Mouse (Mus musculus): Measurements from ENCODE around the gene Nfkbie. TPM values are rescaled to one million over a fixed set of nuclear protein-coding genes. Genes with fewer than 3 reads are reported as not detected.

Nfkbie gene
- polyA plus RNA-seq, 1 experiment from 2014 or later = 3.5 TPM

DNA sequence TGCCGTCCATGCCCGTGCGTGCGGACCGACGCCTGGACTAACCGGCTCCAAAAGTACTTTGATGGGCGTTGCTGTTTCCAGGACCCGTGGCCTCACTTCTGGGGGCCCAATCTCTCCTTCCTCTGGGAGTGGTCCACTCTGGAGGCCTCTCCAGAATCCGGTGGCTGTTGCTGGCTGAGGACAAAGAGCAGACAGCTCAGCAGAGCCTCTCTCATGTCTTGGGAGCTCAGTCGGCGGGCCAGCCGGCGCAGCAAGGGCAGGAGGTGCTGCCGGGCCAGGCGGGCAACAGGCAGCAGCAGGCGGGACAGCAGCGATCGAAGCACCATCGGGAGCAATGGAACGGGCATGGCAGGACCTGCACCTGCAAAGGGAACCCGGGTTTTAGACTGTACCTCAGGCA, 45.8 kb downstream of the Nfkbie start:
- H3K27me3 ChIP-seq (ENCODE audit: control insufficient read depth, insufficient read depth, low read length) = peaks cover 5% of the 10 kb centered on the region; the same call in 1 of the 2 replicates
- H3K36me3 ChIP-seq (replicated peaks; ENCODE audit: control insufficient read depth, insufficient read depth, low read depth, low read length) = no peaks in the 10 kb centered on the region
- no peak overlapping the region for H3K4me2 ChIP-seq (ENCODE audit: low read depth, low read length)
- no peaks in the 10 kb centered on the region for H3K9me3 ChIP-seq (replicated peaks; ENCODE audit: control insufficient read depth, low read length)
- DNase-seq (ENCODE audit: low spot score) (no peak), ATAC-seq (replicated peaks; ENCODE audit: insufficient number of reproducible peaks, low FRiP score, low TSS enrichment, low read depth) (no peak)
- H3K27ac ChIP-seq (replicated peaks; ENCODE audit: low read depth, low read length) = no peak overlapping the region
- H3K4me3 ChIP-seq (ENCODE audit: low read depth, low read length) = no peak overlapping the region
- WGBS = 10% methylated on average over 22 of the region's 22 CpGs
- H3K9ac ChIP-seq (replicated peaks; ENCODE audit: low read length) = 0 out of 2 replicates have a peak overlapping the region, but pooled peaks have one; percentile 15
- peaks cover 11% of the 10 kb centered on the region for H3K4me1 ChIP-seq (ENCODE audit: control insufficient read depth, insufficient read depth, low read length)

DNA sequence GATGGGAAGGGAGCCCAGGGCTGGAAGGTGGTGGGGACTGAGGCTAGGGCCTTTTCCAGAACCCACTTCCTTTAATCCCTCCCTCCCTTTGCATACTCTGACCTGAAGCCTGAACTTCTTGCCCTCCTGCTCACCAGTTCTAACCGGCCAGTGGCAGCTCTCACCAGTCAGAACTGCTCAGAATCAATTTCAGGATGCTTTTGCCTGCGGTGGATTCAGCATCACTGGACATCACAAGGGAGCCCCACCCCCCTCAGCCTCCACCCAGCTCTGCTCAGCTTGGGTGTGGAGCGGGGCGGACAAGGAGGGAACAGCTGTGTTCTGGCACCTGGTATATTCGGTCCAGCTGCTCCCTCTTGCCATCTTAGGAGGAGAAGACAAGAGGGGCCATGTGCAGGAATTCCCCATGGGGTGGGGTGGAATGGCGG, 46.4 kb downstream of the Nfkbie start, which contains the start of gene Mymx:
TSS of gene Mymx (minus strand) at position 226 of the 428 bp plus-strand sequence.
- 0 out of 2 replicates have a peak within 1 kb of the TSS, but pooled peaks have one; percentile 15 for H3K9ac ChIP-seq (replicated peaks; ENCODE audit: low read length)
- H3K36me3 ChIP-seq (replicated peaks; ENCODE audit: control insufficient read depth, insufficient read depth, low read depth, low read length) = no peaks in the 10 kb centered on the region
- peaks cover 5% of the 10 kb centered on the region; the same call in 1 of the 2 replicates for H3K27me3 ChIP-seq (ENCODE audit: control insufficient read depth, insufficient read depth, low read length)
- no peaks in the 10 kb centered on the region for H3K9me3 ChIP-seq (replicated peaks; ENCODE audit: control insufficient read depth, low read length)
- no peak within 1 kb of the TSS for H3K27ac ChIP-seq (replicated peaks; ENCODE audit: low read depth, low read length)
- H3K4me2 ChIP-seq (ENCODE audit: low read depth, low read length) = no peak within 1 kb of the TSS
- no peak within 1 kb of the TSS for H3K4me3 ChIP-seq (ENCODE audit: low read depth, low read length)
- ATAC-seq (replicated peaks; ENCODE audit: insufficient number of reproducible peaks, low FRiP score, low TSS enrichment, low read depth) = no peak; the same call in 1 of the 2 replicates
- 25% methylated on average over 6 of the region's 6 CpGs for WGBS
- peaks cover 11% of the 10 kb centered on the region for H3K4me1 ChIP-seq (ENCODE audit: control insufficient read depth, insufficient read depth, low read length)
- no peak for DNase-seq (ENCODE audit: low spot score)

DNA sequence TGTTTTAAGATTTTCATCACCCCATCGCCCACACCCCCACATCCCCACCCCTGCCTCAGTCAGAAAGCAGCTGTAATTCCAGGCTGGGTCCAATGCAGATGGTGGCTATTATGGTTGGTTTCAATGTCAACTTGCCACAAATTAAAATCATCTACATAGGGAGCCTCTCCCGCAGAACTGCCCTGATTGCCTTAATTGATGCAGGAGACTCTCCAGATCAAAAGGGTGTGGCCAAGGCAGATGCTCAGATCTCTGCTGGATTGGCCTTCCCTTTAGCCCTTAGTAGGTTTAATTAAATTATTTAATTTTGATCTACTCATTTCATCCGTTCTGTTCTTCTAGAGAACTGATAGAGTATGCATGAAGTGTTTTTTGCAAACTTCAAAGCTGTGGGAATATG, 47.5 kb downstream of the Nfkbie start:
- no peaks in the 10 kb centered on the region for H3K9me3 ChIP-seq (replicated peaks; ENCODE audit: control insufficient read depth, low read length)
- no peak for DNase-seq (ENCODE audit: low spot score)
- H3K9ac ChIP-seq (replicated peaks; ENCODE audit: low read length) = no peak overlapping the region
- H3K27me3 ChIP-seq (ENCODE audit: control insufficient read depth, insufficient read depth, low read length) = peaks cover 5% of the 10 kb centered on the region; the same call in 1 of the 2 replicates
- H3K4me1 ChIP-seq (ENCODE audit: control insufficient read depth, insufficient read depth, low read length) = peaks cover 11% of the 10 kb centered on the region
- no peak for ATAC-seq (replicated peaks; ENCODE audit: insufficient number of reproducible peaks, low FRiP score, low TSS enrichment, low read depth)
- H3K36me3 ChIP-seq (replicated peaks; ENCODE audit: control insufficient read depth, insufficient read depth, low read depth, low read length) = no peaks in the 10 kb centered on the region
- H3K27ac ChIP-seq (replicated peaks; ENCODE audit: low read depth, low read length) = no peak overlapping the region
- no peak overlapping the region for H3K4me2 ChIP-seq (ENCODE audit: low read depth, low read length)
- H3K4me3 ChIP-seq (ENCODE audit: low read depth, low read length) = no peak overlapping the region
- 62% methylated on average over 3 of the region's 3 CpGs for WGBS

DNA sequence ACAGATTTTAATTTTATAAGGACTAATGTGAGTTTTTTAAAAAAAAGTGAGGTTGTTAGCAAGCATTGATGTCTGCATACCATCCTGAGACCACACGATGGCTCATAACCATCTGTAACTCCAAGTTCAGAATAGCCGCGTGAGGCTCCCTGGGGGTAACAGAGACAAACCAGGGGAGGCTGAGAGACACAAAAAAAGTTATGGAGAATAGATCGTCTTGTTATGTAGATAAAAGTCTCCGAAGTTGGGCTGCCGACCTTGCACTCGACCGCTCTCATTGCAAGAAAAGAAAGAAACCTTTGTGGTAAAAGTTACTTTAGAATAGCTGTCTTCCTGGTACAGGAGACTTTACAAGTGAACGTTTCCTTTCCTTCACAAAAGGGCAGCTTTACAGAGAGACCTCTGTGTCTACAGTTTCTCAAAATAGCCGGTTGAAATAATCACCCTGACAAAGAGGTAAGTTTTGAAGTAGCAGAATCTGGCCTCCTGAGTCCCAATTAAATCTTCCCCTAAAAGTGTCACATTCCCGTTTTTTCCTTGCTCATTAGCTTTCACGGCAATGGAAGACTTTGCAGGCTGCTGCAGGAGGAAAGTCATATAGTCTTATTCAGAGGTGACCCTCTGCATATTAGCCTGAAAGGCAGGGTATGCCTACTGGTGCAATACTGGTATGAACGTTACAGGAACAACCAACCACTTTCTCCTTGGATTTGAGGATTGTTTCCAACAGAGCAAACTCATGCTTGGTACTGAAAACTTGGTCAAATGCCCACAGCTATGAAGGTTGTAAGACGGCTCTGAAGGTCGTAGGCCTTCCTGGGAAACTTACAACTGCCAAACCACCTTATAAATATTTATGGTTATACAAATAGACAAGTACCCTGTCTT, 51.7 kb downstream of the Nfkbie start:
- WGBS = 68% methylated on average over 15 of the region's 15 CpGs
- no peak for DNase-seq (ENCODE audit: low spot score)
- H3K9ac ChIP-seq (replicated peaks; ENCODE audit: low read length) = no peak overlapping the region

DNA sequence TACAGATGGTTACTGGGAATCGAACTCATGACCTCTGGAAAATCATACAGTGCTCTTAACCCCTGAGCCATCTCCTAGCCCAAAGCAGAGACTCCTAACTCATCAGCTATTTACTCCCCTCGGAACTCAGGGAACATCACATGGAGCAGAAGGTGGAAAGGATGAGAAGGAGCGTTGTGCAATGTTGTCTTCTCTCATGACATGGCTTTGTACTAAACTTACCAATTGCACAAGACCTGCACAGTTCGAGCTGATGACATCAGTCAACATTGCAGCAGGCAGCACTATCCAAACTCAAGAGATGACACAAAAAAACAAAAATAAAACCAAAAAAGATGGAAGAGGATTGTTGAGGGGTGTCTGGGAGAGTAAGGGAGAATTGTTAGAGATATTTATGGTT, 52.9 kb downstream of the Nfkbie start:
- no peak for ATAC-seq (replicated peaks; ENCODE audit: insufficient number of reproducible peaks, low FRiP score, low TSS enrichment, low read depth)
- Histone ChIP-seq H3K27ac (replicated peaks; ENCODE audit: low read depth, low read length) (no peak overlapping the region), H3K27me3 (ENCODE audit: control insufficient read depth, insufficient read depth, low read length) (no peaks in the 10 kb centered on the region), H3K9me3 (replicated peaks; ENCODE audit: control insufficient read depth, low read length) (no peaks in the 10 kb centered on the region), H3K4me1 (ENCODE audit: control insufficient read depth, insufficient read depth, low read length) (no peaks in the 10 kb centered on the region), H3K4me3 (ENCODE audit: low read depth, low read length) (no peak overlapping the region), H3K4me2 (ENCODE audit: low read depth, low read length) (no peak overlapping the region), H3K9ac (replicated peaks; ENCODE audit: low read length) (no peak overlapping the region), H3K36me3 (replicated peaks; ENCODE audit: control insufficient read depth, insufficient read depth, low read depth, low read length) (no peaks in the 10 kb centered on the region)
- DNase-seq (ENCODE audit: low spot score) = no peak
- WGBS = 89% methylated on average over 4 of the region's 4 CpGs

More for the DNA sequence above, 51.7 kb downstream of the Nfkbie start:
- Histone ChIP-seq H3K36me3 (replicated peaks; ENCODE audit: control insufficient read depth, insufficient read depth, low read depth, low read length) (no peaks in the 10 kb centered on the region), H3K27me3 (ENCODE audit: control insufficient read depth, insufficient read depth, low read length) (no peaks in the 10 kb centered on the region), H3K27ac (replicated peaks; ENCODE audit: low read depth, low read length) (no peak overlapping the region), H3K9me3 (replicated peaks; ENCODE audit: control insufficient read depth, low read length) (no peaks in the 10 kb centered on the region), H3K4me2 (ENCODE audit: low read depth, low read length) (no peak overlapping the region), H3K4me3 (ENCODE audit: low read depth, low read length) (no peak overlapping the region), H3K4me1 (ENCODE audit: control insufficient read depth, insufficient read depth, low read length) (no peaks in the 10 kb centered on the region)
- no peak for ATAC-seq (replicated peaks; ENCODE audit: insufficient number of reproducible peaks, low FRiP score, low TSS enrichment, low read depth)

DNA sequence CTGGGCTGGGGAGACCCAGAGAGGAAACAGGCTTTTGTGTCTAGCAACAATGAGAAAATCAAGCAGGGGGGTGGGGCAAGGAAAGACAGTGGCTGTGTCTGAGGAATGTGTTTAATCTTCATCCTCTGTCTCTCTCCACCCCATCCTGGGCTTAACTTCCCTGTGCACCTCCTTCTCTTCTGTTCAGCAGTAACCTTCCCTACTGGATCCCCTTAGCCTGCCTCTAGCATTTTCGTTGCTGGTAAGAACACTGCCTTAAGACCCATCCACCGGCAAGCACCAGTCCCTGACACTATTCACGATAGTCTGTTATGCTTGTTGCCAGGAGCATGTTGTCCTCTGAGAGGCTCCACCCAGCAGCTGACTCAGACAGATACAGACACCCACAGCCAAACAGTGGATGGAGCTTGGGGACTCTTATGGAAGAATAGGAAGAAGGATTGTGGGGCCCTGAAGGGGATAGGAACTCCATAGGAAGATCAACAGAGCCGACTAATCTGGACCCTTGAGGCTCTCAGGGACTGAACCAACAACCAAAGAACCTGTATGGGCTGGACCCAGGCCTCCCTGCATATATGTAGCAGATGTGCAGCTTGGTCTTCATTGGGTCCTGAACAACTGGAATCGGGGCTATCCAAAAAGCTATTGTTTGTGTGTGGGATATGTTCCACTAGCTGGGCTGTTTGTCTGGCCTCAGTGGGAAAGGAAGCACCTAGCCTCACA, 54.8 kb downstream of the Nfkbie start:
- H3K9ac ChIP-seq (replicated peaks; ENCODE audit: low read length) = no peak overlapping the region
- no peak for DNase-seq (ENCODE audit: low spot score)
- H3K4me1 ChIP-seq (ENCODE audit: control insufficient read depth, insufficient read depth, low read length) = no peaks in the 10 kb centered on the region
- no peak overlapping the region for H3K4me3 ChIP-seq (ENCODE audit: low read depth, low read length)
- no peak for ATAC-seq (replicated peaks; ENCODE audit: insufficient number of reproducible peaks, low FRiP score, low TSS enrichment, low read depth)
- 40% methylated on average over 5 of the region's 5 CpGs for WGBS
- H3K9me3 ChIP-seq (replicated peaks; ENCODE audit: control insufficient read depth, low read length) = no peaks in the 10 kb centered on the region
- H3K4me2 ChIP-seq (ENCODE audit: low read depth, low read length) = no peak overlapping the region
- H3K36me3 ChIP-seq (replicated peaks; ENCODE audit: control insufficient read depth, insufficient read depth, low read depth, low read length) = no peaks in the 10 kb centered on the region
- no peak overlapping the region for H3K27ac ChIP-seq (replicated peaks; ENCODE audit: low read depth, low read length)
- no peaks in the 10 kb centered on the region for H3K27me3 ChIP-seq (ENCODE audit: control insufficient read depth, insufficient read depth, low read length)

DNA sequence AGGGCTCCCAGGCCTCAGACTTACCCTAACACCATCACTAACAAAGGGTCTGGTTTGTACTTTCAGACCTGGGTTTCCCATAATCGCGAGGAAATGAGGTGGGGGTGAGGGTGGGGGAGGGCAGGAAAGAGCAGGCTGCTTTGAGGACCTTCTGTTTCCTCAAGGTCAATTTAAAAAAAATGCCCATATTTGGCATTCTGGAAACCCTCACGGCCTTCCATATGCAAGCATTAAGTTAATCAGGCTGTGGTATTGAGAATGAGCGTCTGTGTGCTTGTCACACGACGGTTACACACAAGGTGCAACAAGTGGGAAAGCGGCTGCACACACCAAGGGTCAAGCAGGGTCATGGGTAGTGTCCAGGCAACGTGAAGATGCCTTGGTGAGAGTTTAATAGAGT, 56.5 kb downstream of the Nfkbie start:
- WGBS = 75% methylated on average over 8 of the region's 8 CpGs

More for the DNA sequence above, 56.5 kb downstream of the Nfkbie start:
- Histone ChIP-seq H3K36me3 (replicated peaks; ENCODE audit: control insufficient read depth, insufficient read depth, low read depth, low read length) (no peaks in the 10 kb centered on the region), H3K4me1 (ENCODE audit: control insufficient read depth, insufficient read depth, low read length) (no peaks in the 10 kb centered on the region), H3K27me3 (ENCODE audit: control insufficient read depth, insufficient read depth, low read length) (no peaks in the 10 kb centered on the region), H3K4me3 (ENCODE audit: low read depth, low read length) (no peak overlapping the region), H3K9me3 (replicated peaks; ENCODE audit: control insufficient read depth, low read length) (no peaks in the 10 kb centered on the region), H3K4me2 (ENCODE audit: low read depth, low read length) (no peak overlapping the region), H3K27ac (replicated peaks; ENCODE audit: low read depth, low read length) (no peak overlapping the region), H3K9ac (replicated peaks; ENCODE audit: low read length) (no peak overlapping the region)
- DNase-seq (ENCODE audit: low spot score) (no peak), ATAC-seq (replicated peaks; ENCODE audit: insufficient number of reproducible peaks, low FRiP score, low TSS enrichment, low read depth) (no peak)
